Mouse (Mus musculus) macrophage (primary cell): ENCODE data around the gene Epb41l4b. TPM values are rescaled to one million over a fixed set of nuclear protein-coding genes. Genes with fewer than 3 reads are reported as not detected.

Experiments
- H3K27ac ChIP-seq: fragments of 350-480 bp; formaldehyde crosslinking; 2 replicates; pipeline ENCODE4 v1.9.0; 2021
- H3K36me3 ChIP-seq: fragments of 350-480 bp; formaldehyde crosslinking; 2 replicates; pipeline ENCODE4 v1.9.0; 2021; ENCODE audit errors: inconsistent target
- H3K4me3 ChIP-seq: fragments of 350-480 bp; formaldehyde crosslinking; 2 replicates; pipeline ENCODE4 v1.9.0; 2021; ENCODE audit errors: inconsistent target
- H3K79me2 ChIP-seq: fragments of 350-480 bp; formaldehyde crosslinking; 2 replicates; pipeline ENCODE4 v1.9.0; 2021; ENCODE audit errors: inconsistent target
- WGBS: methylation state at CpG from one replicate; pipeline ENCODE4 v1.1.7; 2026; ENCODE audit warnings: inconsistent platforms; ENCODE audit not compliant: missing documents; 5-methylcytosine and 5-hydroxymethylcytosine counted together
- polyA plus RNA-seq: library from polyadenylated mRNA; stranded (reverse); fragments of 250-400 nt; gene quantifications from 3 replicates; pipeline ENCODE4 v1.2.4, GENCODE M21; 2018; ENCODE audit warnings: inconsistent platforms

Epb41l4b gene
- polyA plus RNA-seq, 1 experiment from 2014 or later = not detected

DNA sequence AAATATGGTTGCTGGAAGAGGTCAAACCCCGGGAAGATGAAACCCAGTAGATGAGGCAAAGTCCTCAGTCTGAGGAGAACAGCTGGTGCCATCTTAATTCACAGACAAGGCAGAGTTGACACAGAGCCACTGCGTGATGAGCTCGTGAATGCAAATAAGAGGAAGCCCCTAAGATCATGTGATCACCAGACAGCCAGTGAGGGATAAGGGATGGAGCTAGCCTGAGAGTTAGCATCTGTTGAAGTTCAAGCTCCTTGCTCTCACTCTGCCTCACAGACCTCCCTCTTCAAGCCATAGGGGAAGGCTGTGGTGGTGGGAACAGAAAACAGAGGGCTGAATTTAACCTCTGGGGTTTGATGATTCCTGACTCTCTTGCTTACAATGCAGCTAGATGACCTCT, 22.4 kb upstream of the Epb41l4b start:
- Histone ChIP-seq H3K27ac (no peak overlapping the region), H3K4me3 (no peak overlapping the region), H3K79me2 (no peaks in the 10 kb centered on the region), H3K36me3 (no peaks in the 10 kb centered on the region)
- WGBS = 62% methylated on average over 3 of the region's 3 CpGs

- Histone ChIP-seq H3K27ac (no peak overlapping the region), H3K4me3 (no peak overlapping the region)
- 92% methylated on average over 9 of the region's 9 CpGs for WGBS
These were observed 21.5 kb upstream of the Epb41l4b start for GRCm38 (mm10) chr4:57164578-57165210.

DNA sequence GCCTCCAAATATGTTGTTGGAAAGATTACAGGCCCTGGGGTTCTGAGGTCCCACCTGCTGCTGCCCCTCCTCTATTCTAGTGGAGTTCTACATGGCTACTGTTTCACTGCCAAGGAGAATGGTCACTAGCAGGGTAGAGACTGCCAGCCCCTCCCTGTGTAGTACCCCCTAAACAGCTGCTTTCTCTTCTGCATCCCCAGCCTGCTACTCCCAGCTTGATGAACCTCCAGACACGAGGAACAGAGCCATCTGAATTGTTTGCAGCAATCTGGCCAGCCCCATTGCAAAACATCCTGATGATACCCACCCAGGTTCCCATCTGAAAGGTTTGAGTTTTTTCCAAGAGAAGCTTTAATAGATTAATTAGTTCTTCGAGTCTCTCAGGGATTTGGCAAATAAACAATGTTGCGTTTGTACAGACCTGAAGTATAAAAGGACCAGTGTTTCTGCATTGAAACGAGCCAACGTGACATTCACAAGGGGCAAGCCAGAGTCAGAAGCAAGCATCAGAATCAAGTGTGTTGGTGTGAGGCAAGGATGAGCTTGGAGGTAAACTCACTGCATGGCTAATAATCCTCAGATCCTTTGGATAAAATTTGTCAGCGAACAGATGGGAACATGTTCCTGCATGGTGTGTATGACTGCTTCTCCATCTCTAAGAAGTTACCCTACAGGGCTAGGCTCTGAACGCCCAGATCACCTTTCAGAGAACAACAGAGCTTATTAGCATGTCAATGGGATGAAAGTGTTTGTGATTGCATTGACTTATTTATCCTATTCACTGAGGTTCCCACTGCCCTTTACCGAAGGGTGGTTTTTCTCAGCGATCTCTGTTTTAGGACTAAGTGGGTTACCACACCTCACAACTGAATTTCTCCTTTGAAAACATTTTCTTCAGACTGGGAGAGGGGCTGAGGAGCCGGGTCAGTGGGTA, 19.8 kb upstream of the Epb41l4b start:
- Histone ChIP-seq H3K79me2 (no peaks in the 10 kb centered on the region), H3K36me3 (no peaks in the 10 kb centered on the region), H3K27ac (no peak overlapping the region), H3K4me3 (no peak overlapping the region)
- 69% methylated on average over 10 of the region's 10 CpGs for WGBS

More at GRCm38 (mm10) chr4:57164578-57165210, 21.5 kb upstream of the Epb41l4b start:
- H3K36me3 ChIP-seq = no peaks in the 10 kb centered on the region
- no peaks in the 10 kb centered on the region for H3K79me2 ChIP-seq

DNA sequence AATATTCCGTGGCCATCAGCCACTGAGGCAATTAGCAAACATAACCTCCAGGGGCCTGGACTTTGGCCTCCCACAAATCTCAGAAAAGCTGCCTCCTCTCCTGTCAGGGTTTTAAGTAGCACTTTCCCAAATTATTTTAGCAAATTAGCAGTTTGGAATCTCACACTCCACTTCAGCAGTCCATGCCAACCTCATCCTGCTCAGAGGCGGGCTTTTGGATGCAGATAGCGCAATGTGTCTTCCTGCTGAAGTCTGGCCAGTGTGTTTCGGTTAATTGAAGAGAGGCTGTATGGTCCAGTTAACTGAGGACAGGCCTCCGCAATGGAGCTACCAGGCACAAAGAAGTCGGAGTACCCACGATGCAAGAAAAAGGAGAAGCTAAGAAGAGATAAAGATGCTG, 17.3 kb upstream of the Epb41l4b start:
- no peaks in the 10 kb centered on the region for H3K79me2 ChIP-seq
- H3K36me3 ChIP-seq = no peaks in the 10 kb centered on the region
- no peak overlapping the region for H3K4me3 ChIP-seq
- H3K27ac ChIP-seq = no peak overlapping the region
- WGBS = 95% methylated on average over 7 of the region's 7 CpGs

- Histone ChIP-seq H3K4me3 (no peak overlapping the region), H3K27ac (no peak overlapping the region), H3K79me2 (no peaks in the 10 kb centered on the region), H3K36me3 (no peaks in the 10 kb centered on the region)
- WGBS = 90% methylated on average over 6 of the region's 8 CpGs
These were observed 13.4 kb upstream of the Epb41l4b start for GRCm38 (mm10) chr4:57156549-57157169.

GRCm38 (mm10) chr4:57153838-57154237, 10.6 kb upstream of the Epb41l4b start:
- WGBS = 79% methylated on average over 8 of the region's 8 CpGs
- H3K4me3 ChIP-seq = no peak overlapping the region

DNA sequence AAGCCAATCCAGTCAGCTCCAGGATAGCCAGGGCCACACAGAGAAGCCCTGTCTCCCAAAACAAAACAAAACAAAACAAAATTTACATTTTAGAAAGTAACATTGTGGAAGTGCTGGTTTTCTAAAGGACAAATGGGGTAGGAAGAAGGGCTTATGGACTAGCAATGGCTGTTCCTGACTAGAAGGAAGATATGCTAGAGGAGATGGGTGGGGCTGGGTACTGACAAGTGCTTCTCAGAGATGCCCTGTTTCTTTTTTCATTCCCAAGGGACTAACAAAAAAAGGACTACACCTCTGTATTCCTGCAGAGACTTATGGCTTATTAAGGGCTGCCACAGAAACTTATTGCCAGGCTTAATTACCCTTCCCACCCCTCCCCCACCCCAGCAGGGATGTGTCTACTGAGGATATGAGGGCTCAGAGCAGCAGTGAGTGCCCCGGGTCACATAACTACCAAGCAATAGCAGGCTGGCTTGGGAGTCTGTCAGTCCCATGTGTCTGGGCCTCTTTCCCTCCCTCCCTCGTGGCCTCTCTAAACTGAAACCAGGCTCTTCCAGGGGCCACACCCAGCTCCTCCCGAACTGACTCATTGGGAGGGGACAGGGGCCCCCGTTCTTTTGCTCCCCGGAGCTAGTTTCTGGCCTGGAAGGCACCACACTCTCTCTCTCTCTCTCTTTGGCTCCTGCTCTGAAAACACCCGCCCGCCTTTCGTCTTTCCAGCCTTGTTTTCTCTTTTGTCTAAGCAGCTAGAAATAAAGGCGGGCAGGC, 10.0 kb upstream of the Epb41l4b start:
- Histone ChIP-seq H3K27ac (no peak overlapping the region), H3K36me3 (no peaks in the 10 kb centered on the region), H3K4me3 (no peak overlapping the region), H3K79me2 (no peaks in the 10 kb centered on the region)
- WGBS = 47% methylated on average over 9 of the region's 9 CpGs

More at GRCm38 (mm10) chr4:57153838-57154237, 10.6 kb upstream of the Epb41l4b start:
- Histone ChIP-seq H3K79me2 (no peaks in the 10 kb centered on the region), H3K27ac (no peak overlapping the region), H3K36me3 (no peaks in the 10 kb centered on the region)

- H3K79me2 ChIP-seq = no peaks in the 10 kb centered on the region
- no peak overlapping the region for H3K27ac ChIP-seq
- no peak overlapping the region for H3K4me3 ChIP-seq
- no peaks in the 10 kb centered on the region for H3K36me3 ChIP-seq
- WGBS = 85% methylated on average over 3 of the region's 3 CpGs
These were observed 4.9 kb upstream of the Epb41l4b start for GRCm38 (mm10) chr4:57148182-57148581.

GRCm38 (mm10) chr4:57142374-57143025, 737 bp downstream of the Epb41l4b start:
- no peak overlapping the region for H3K4me3 ChIP-seq
- no peaks in the 10 kb centered on the region for H3K79me2 ChIP-seq
- WGBS = 3% methylated on average over 43 of the region's 43 CpGs

GRCm38 (mm10) chr4:57141908-57142361, 1.3 kb downstream of the Epb41l4b start:
- Histone ChIP-seq H3K79me2 (no peaks in the 10 kb centered on the region), H3K36me3 (no peaks in the 10 kb centered on the region), H3K27ac (no peak overlapping the region), H3K4me3 (no peak overlapping the region)
- WGBS = 5% methylated on average over 26 of the region's 26 CpGs

More at GRCm38 (mm10) chr4:57142374-57143025, 737 bp downstream of the Epb41l4b start:
- no peak overlapping the region for H3K27ac ChIP-seq
- H3K36me3 ChIP-seq = no peaks in the 10 kb centered on the region

DNA sequence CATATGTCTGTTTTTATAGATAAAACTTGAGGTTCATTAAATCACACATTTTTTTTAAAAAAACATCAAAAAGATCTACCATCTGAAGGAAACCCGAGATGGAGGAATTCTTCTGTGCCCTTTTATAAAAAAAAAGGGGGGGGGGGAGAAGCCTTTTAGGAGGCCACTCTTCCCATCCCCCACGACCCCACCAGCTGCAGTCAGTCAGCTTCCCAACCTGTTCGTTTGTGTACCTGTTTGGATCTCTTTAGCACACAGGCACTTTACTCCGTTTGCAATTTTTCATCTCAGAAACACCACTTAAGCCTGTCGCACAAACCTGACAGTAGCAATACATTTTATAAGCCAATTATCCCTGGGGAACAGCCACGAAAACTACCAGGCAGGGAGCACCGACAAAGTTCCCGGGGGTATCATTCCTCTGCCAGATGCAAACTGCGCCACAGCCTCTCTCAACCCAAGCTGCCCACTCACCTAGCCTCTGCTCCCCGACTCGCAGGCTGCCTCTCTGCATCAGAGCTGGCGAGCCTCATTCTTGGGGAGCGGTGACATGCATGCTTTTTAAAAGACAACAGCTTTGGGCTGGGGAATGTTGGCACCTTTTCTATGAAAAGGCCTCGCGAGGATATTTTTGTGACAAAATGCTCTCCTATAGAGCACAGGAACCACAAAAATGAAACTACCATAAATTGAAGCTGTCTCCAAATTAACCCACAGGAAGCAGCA, 2.1 kb downstream of the Epb41l4b start:
- Histone ChIP-seq H3K27ac (no peak overlapping the region), H3K79me2 (no peaks in the 10 kb centered on the region), H3K36me3 (no peaks in the 10 kb centered on the region), H3K4me3 (no peak overlapping the region)
- WGBS = 32% methylated on average over 15 of the region's 15 CpGs

GRCm38 (mm10) chr4:57140200-57140799, 2.9 kb downstream of the Epb41l4b start:
- H3K79me2 ChIP-seq = no peaks in the 10 kb centered on the region
- H3K27ac ChIP-seq = no peak overlapping the region
- H3K36me3 ChIP-seq = no peaks in the 10 kb centered on the region
- WGBS = 78% methylated on average over 4 of the region's 4 CpGs
- no peak overlapping the region for H3K4me3 ChIP-seq

DNA sequence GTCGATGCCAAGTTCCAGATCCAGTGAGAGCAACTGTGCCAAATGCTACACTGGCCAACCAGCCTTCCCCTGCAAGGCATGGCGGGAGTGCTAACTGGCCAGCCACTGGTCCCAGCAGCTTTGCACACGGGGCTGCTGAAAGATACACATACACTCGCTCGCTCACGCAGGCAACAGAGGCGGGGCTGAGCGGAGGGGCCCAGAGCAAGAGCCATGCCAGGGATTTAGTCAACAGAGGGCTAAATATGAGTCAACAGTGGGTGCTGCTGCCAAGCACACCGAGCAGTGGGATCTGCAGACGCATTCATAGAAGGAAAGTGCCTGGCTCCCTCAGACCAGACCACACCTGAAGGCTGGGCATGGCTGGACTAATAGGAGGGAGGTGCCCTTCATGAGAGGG, 3.8 kb downstream of the Epb41l4b start:
- WGBS = 73% methylated on average over 8 of the region's 10 CpGs
- Histone ChIP-seq H3K79me2 (no peaks in the 10 kb centered on the region), H3K36me3 (no peaks in the 10 kb centered on the region), H3K27ac (no peak overlapping the region), H3K4me3 (no peak overlapping the region)
